Mouse (Mus musculus) G1E (cell line): ENCODE data around the gene Coro2b.

Experiments used
- CTCF ChIP-seq: IDR thresholded peaks from 2 replicates; pipeline ENCODE4 v1.5.1; 2012; ENCODE audit warnings: low read depth, low read length, inconsistent platforms, mixed read lengths
- TAL1 ChIP-seq: conservative IDR thresholded peaks from 2 replicates; pipeline ENCODE4 v1.6.1; 2012; ENCODE audit warnings: low read depth, low read length, inconsistent platforms, mixed read lengths

GRCm38 (mm10) chr9:62491611-62492010, 45.2 kb downstream of the Coro2b start:
- TF ChIP-seq CTCF (no peak), TAL1 (no peak)
